Mouse (Mus musculus): ENCODE measurements around the gene Atp8a1. TPM values are rescaled to one million over a fixed set of nuclear protein-coding genes. Genes with fewer than 3 reads are reported as not detected.
A peak's percentile ranks its signal among the peaks of the same experiment; 100 is the strongest.

Atp8a1 gene
- total and polyA plus RNA-seq, 3 experiments = 4.4 to 11.2 (median 5.5) TPM

DNA sequence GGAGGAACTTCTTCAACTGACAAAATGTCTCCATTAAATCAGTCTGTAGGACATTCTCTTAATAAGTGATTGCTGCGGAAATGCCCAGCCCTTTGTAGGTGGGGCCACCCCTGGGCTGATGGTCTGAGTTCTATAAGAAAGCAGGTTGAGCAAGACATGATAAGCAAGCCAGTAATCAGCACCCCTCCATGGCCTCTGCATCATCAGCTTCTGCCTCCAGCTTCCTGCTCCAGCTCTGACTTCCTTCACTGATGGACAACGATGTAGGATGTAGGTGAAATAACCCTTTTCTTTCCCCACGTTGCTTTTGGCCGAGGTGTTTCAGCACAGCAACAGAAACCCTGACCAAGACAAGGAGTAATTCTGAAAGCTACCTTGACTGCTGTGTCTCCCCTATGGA lies 198.1 kb downstream of the Atp8a1 start:
- dilution Hi-C loops (cut with MboI; ENCODE audit: extremely low pct_ligation_motif_present, extremely low pct_unique_long_range_greater_than_20kb, low sequenced_read_pairs) = no loop called here
- no peak overlapping the region for H3K9ac ChIP-seq (ENCODE audit: insufficient read depth, low read depth)
- H3K9me3 ChIP-seq (replicated peaks; ENCODE audit: low read length) = no peaks in the 10 kb centered on the region
- no peaks in the 10 kb centered on the region for H3K4me1 ChIP-seq (ENCODE audit: control insufficient read depth in 1 of 2, insufficient read depth in 2 of 2)
- H3K4me3 ChIP-seq (replicated peaks in 1 of 3; ENCODE audit: low read depth in 2 of 3, low read length in 2 of 3, poor library complexity in 1 of 3) = no peak overlapping the region
- no peak overlapping the region for H3K4me2 ChIP-seq (ENCODE audit: insufficient read depth, low read depth, poor library complexity, severe bottlenecking)
- in situ Hi-C loops (cut with MboI; ENCODE audit: low pct_ligation_motif_present, low pct_unique_long_range_greater_than_20kb, low sequenced_read_pairs) = no loop called here
- no peak for DNase-seq (ENCODE audit: extremely low read depth)
- TF ChIP-seq TBP (conservative IDR thresholded peaks at IDR 0.05; ENCODE audit: low read depth, low read length) (no peak), NELFE (IDR thresholded peaks at IDR 0.05; ENCODE audit: low read depth, low read length) (no peak), PAX5 (IDR thresholded peaks at IDR 0.05; ENCODE audit: low read length) (no peak), MYC (IDR thresholded peaks at IDR 0.05; ENCODE audit: low read depth, low read length) (no peak), KAT2A (IDR thresholded peaks at IDR 0.05; ENCODE audit: insufficient replicate concordance, low read length) (no peak), GABPA (IDR thresholded peaks at IDR 0.05; ENCODE audit: insufficient replicate concordance, low read depth, low read length) (no peak), POLR2A (IDR thresholded peaks at IDR 0.05; ENCODE audit: low read depth, low read length) (no peak)
- H3K36me3 ChIP-seq (replicated peaks in 1 of 2; ENCODE audit: control insufficient read depth in 1 of 2, insufficient read depth in 1 of 2, low read length in 1 of 2) = peaks cover 14 to 46% of the 10 kb centered on the region in 2 experiments
- H3K27me3 ChIP-seq (replicated peaks) = no peaks in the 10 kb centered on the region
- H3K27ac ChIP-seq (ENCODE audit: insufficient read depth, low read depth) = no peak overlapping the region
- no peaks in the 10 kb centered on the region for H3K79me2 ChIP-seq (replicated peaks; ENCODE audit: control insufficient read depth, extremely low read depth, insufficient read depth, poor library complexity, severe bottlenecking)

DNA sequence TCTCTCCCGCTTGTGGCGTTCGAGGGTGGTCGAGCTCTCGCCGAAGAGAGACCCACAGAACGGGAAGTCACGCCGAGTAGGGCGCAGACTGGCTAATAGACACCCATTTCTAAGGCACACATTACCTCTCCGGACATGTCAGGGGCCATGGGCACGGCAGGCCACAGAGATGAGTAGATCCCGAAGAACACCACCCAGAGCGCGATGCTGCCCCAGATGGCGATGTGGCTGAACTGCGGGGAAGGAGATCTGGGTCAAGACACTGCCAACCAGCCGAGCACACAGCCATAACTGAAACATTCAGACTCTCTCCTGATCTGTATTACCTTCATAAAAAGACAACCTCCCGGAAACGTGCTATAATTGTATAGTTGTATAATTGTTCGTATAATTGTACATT lies 199.7 kb downstream of the Atp8a1 start:
- no peak overlapping the region for H3K27ac ChIP-seq (ENCODE audit: insufficient read depth, low read depth)
- no peaks in the 10 kb centered on the region for H3K79me2 ChIP-seq (replicated peaks; ENCODE audit: control insufficient read depth, extremely low read depth, insufficient read depth, poor library complexity, severe bottlenecking)
- peaks cover 0 to 6% of the 10 kb centered on the region in 2 experiments; a peak in 1 of 4 replicates for H3K4me1 ChIP-seq (ENCODE audit: control insufficient read depth in 1 of 2, insufficient read depth in 2 of 2)
- H3K4me2 ChIP-seq (ENCODE audit: insufficient read depth, low read depth, poor library complexity, severe bottlenecking) = no peak overlapping the region
- H3K4me3 ChIP-seq (replicated peaks in 1 of 3; ENCODE audit: low read depth in 2 of 3, low read length in 2 of 3, poor library complexity in 1 of 3) = no peak overlapping the region
- H3K36me3 ChIP-seq (replicated peaks in 1 of 2; ENCODE audit: control insufficient read depth in 1 of 2, insufficient read depth in 1 of 2, low read length in 1 of 2) = peaks cover 12 to 50% of the 10 kb centered on the region in 2 experiments
- H3K27me3 ChIP-seq (replicated peaks) = no peaks in the 10 kb centered on the region
- no peak for DNase-seq (ENCODE audit: extremely low read depth)
- in situ Hi-C loops (cut with MboI; ENCODE audit: low pct_ligation_motif_present, low pct_unique_long_range_greater_than_20kb, low sequenced_read_pairs) = no loop called here
- H3K9me3 ChIP-seq (replicated peaks; ENCODE audit: low read length) = no peaks in the 10 kb centered on the region
- dilution Hi-C loops (cut with MboI; ENCODE audit: extremely low pct_ligation_motif_present, extremely low pct_unique_long_range_greater_than_20kb, low sequenced_read_pairs) = no loop called here
- H3K9ac ChIP-seq (ENCODE audit: insufficient read depth, low read depth) = no peak overlapping the region
- TF ChIP-seq SMC3 (IDR thresholded peaks at IDR 0.05; ENCODE audit: low read depth, low read length) (peak; percentile 33), CTCF (conservative IDR thresholded peaks at IDR 0.05 in 1 of 2, IDR thresholded peaks at IDR 0.05 in 1 of 2; ENCODE audit: low read depth in 2 of 2, low read length in 2 of 2) (peak in 1 of 2 experiments; percentile 60; a peak in 2 of 4 replicates), JUND (conservative IDR thresholded peaks at IDR 0.05; ENCODE audit: low read depth, low read length) (no peak), RAD21 (IDR thresholded peaks at IDR 0.05; ENCODE audit: low read depth, low read length) (peak; percentile 48)

GRCm38 (mm10) chr5:67646756-67647529 lies 200.3 kb downstream of the Atp8a1 start:
- Histone ChIP-seq H3K79me2 (replicated peaks; ENCODE audit: control insufficient read depth, extremely low read depth, insufficient read depth, poor library complexity, severe bottlenecking) (no peaks in the 10 kb centered on the region), H3K36me3 (replicated peaks in 1 of 2; ENCODE audit: control insufficient read depth in 1 of 2, insufficient read depth in 1 of 2, low read length in 1 of 2) (peaks cover 12 to 48% of the 10 kb centered on the region in 2 experiments), H3K9me3 (replicated peaks; ENCODE audit: low read length) (no peaks in the 10 kb centered on the region), H3K27me3 (replicated peaks) (no peaks in the 10 kb centered on the region), H3K4me1 (ENCODE audit: control insufficient read depth in 1 of 2, insufficient read depth in 2 of 2) (peaks cover 0 to 6% of the 10 kb centered on the region in 2 experiments; a peak in 1 of 4 replicates), H3K4me2 (ENCODE audit: insufficient read depth, low read depth, poor library complexity, severe bottlenecking) (no peak overlapping the region), H3K4me3 (replicated peaks in 1 of 3; ENCODE audit: low read depth in 2 of 3, low read length in 2 of 3, poor library complexity in 1 of 3) (no peak overlapping the region), H3K9ac (ENCODE audit: insufficient read depth, low read depth) (no peak overlapping the region), H3K27ac (ENCODE audit: insufficient read depth, low read depth) (no peak overlapping the region)
- TF ChIP-seq MAZ (IDR thresholded peaks at IDR 0.05; ENCODE audit: low read depth, low read length) (no peak), ZMIZ1 (IDR thresholded peaks at IDR 0.05; ENCODE audit: low read depth, low read length) (no peak), GABPA (IDR thresholded peaks at IDR 0.05; ENCODE audit: insufficient replicate concordance, low read depth, low read length) (no peak), MYC (IDR thresholded peaks at IDR 0.05; ENCODE audit: low read depth, low read length) (no peak)
- dilution Hi-C loops (cut with MboI; ENCODE audit: extremely low pct_ligation_motif_present, extremely low pct_unique_long_range_greater_than_20kb, low sequenced_read_pairs) (no loop called here), in situ Hi-C loops (cut with MboI; ENCODE audit: low pct_ligation_motif_present, low pct_unique_long_range_greater_than_20kb, low sequenced_read_pairs) (no loop called here)
- DNase-seq (ENCODE audit: extremely low read depth) = no peak

Measured in CH12.LX (cell line).